Mouse (Mus musculus): ENCODE measurements at regions not wholly inside any gene's neighbourhood (a gene's known extent, or its start where the extent isn't known, plus 50 kb on each side); places are given as distances from the start of the nearest gene placed in this dataset.

DNA sequence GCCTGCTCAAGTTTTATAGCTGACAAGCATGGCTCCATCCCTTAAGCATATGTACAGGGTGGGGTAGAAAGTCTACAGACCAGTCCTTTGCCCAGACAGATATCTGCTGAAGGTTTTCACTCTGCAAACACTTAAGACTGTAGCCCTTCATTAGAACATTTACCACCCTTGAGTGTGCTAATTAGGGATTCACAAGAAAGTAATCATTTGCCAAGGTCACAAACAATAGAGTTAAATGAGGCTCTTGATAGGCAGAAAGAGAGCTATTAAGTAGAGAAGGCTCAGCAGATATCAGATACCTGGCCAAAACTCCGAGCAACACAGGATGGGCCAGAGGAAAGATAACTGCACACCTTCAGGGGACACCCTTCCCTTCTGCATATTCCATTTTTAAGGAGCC is 252.3 kb upstream of the Crbn start:
- TF ChIP-seq POLR2A (IDR thresholded peaks at IDR 0.05; ENCODE audit: low read depth, low read length) (no peak), CTCF (conservative IDR thresholded peaks at IDR 0.05; ENCODE audit: insufficient read depth, insufficient read length, low read depth, low read length) (no peak)

Data from kidney, adult 2 months (tissue).